Mouse (Mus musculus) cerebellum, adult 9-10 months (tissue): ENCODE measurements at regions not wholly inside any gene's neighbourhood (a gene's known extent, or its start where the extent isn't known, plus 50 kb on each side); places are given as distances from the start of the nearest gene placed in this dataset.

Experiments used
- DNase-seq: peaks from one replicate; pipeline ENCODE4 v3.0.0; 2022

GRCm38 (mm10) chr2:50625233-50625749 lies 328.7 kb upstream of the Mmadhc start:
- no peak for DNase-seq

- DNase-seq = peak; percentile 48
Observed at GRCm38 (mm10) chr2:50609086-50609485, 312.5 kb upstream of the Mmadhc start.

- no peak for DNase-seq
Observed at GRCm38 (mm10) chr2:50589195-50589594, 292.6 kb upstream of the Mmadhc start.

- no peak for DNase-seq
Observed at GRCm38 (mm10) chr2:50588652-50589051, 292.1 kb upstream of the Mmadhc start.

DNA sequence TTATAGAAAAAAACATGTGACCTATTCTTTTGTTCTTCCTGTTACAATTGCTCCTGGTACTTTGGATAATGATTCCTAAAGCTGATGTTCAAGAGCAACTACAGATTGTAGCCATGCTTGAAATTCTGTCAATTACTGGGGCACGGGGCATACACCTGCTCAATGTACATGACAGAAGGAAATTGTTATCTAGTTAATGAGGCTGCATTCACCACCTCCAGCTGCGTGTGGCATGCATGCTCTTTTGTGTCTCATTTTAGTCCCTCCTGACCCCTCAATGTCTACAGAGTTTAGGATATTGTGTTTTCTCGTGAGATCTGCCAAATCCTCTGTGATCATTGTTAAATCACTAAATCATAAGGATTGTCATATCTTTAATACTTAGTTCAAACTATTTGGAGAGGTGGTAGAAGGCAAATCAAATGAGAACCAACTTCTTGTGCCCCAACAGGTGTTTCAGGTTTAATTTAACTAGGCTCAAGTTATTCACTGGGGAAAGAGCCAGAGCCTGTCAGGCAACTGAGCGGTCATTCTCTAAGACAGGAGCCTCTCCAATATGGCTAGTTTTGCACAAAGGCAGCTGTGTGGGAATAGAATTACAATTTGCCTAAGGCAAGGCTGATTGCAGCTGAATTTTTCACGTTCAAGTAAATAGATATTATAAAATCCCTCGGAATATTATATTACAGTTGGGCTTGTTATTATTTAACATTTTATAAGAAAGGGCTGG lies 289.9 kb upstream of the Mmadhc start:
- DNase-seq = no peak

GRCm38 (mm10) chr2:50579620-50580019 lies 283.0 kb upstream of the Mmadhc start:
- DNase-seq = no peak

GRCm38 (mm10) chr2:50578278-50579043 lies 281.9 kb upstream of the Mmadhc start:
- no peak for DNase-seq

DNA sequence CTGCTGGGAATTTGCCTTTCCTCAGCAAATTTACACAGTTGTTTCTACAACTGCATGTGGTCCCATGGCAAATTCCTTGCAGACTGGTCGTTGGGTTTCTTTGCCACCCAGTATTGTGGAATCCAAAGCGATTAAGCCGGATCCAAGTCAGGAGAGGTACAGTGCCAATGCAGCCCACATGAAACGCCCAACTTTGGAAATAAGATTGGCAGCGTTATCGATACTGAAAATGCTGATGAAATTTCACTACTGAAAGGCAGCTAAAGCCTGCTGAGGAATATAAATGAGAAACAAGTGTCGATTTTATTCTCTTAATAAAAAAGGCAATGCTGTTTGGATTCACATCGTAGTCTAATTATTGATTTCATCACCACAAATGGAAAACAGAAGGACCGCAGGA lies 281.1 kb upstream of the Mmadhc start:
- no peak for DNase-seq

GRCm38 (mm10) chr2:50573455-50573854 lies 276.9 kb upstream of the Mmadhc start:
- no peak for DNase-seq

GRCm38 (mm10) chr2:50571021-50571420 lies 274.4 kb upstream of the Mmadhc start:
- no peak for DNase-seq

DNA sequence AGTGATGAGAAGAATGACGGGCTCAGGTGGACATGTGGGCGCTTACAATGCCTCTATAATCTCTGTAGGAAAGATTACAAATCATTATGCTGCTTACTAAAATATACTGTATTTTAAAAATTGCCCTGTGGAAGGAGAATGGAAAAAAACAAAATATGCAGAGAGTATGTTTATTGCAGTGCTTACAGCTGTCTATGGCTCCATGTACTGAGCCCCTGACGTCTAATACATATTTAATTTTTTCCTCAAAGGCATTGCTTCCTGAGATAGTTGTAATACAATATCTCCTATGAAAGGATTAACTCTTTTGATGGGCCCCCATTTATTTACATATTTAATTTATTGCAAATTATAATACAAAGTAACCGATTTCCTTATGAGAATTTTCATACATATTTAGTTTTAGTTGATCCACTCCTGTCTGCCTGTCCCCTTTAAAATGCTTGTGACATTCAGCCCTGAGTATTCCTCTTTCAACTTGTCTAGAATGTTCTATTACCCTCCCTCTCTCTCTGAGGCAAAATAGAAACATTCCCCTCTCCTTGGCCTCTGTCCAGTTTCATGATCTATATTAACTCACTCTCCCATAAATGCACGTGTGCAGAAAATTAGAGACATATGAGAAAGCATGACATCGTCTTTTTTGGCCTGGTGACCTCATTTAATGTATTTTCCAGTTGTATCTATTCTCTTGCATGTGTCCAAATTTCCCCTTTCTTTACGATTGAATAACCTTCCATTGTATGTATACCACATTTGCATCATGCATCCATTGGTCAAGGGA lies 273.1 kb upstream of the Mmadhc start:
- DNase-seq = no peak

GRCm38 (mm10) chr2:50568777-50569501 lies 272.3 kb upstream of the Mmadhc start:
- DNase-seq = no peak

DNA sequence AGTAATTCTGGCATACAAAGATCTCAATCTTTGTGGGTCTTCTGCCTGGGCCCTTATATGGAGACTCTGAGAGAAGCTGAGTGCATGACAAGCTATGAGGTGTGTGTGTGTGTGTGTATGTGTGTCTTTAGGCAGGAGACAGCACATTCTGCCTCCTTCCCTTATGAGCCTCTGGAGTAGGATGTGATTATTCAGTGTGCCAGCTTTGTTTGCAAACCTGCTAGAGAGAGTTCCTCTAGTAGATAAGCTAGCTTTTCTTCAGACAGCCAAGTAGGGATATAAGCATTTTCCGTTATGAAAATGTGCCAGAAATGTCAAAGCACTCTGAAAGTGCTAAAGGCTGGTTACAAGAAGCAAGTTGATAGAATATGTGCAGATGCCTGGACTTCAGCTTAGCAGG lies 270.9 kb upstream of the Mmadhc start:
- no peak for DNase-seq

DNA sequence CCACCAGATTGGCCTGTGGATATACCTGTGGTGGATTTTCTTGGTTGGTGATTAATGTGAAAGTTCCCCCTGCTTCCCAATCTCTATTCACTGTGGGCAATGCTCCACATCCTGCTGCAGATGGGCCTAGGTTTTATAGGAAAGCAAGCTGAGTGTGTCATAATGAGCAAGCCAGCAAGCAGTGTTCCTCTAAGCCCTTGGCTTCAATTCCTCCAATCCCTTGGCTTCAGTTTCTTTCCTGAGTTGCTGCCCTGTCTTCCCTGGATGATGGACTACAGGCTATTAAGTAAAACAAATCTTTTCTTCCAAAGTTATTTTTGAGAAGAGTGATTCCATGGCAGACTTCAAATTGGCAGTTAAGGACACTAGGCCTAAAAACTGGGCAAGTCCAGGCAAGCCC lies 257.4 kb upstream of the Mmadhc start:
- no peak for DNase-seq

DNA sequence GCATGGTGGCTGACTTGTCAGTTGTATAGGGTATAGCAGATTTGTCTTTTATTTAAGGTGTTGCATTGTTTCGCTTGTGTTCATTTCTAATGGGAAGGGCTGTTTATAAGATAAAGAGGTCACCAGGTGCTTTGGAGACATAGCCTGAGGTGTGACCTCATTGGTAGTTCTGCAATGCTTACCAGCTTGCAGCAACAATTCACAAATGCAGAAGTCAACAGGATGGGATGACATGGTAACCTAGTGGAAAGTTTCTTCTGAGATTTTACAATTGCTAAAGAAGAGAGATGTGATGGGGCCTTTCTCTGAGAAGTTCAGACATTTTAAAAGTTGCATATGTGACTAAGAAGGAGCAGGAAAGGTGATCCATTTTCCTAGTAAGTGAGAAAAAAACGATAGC lies 255.8 kb upstream of the Mmadhc start:
- no peak for DNase-seq

- no peak for DNase-seq
Observed at GRCm38 (mm10) chr2:50549871-50550270, 253.3 kb upstream of the Mmadhc start.

DNA sequence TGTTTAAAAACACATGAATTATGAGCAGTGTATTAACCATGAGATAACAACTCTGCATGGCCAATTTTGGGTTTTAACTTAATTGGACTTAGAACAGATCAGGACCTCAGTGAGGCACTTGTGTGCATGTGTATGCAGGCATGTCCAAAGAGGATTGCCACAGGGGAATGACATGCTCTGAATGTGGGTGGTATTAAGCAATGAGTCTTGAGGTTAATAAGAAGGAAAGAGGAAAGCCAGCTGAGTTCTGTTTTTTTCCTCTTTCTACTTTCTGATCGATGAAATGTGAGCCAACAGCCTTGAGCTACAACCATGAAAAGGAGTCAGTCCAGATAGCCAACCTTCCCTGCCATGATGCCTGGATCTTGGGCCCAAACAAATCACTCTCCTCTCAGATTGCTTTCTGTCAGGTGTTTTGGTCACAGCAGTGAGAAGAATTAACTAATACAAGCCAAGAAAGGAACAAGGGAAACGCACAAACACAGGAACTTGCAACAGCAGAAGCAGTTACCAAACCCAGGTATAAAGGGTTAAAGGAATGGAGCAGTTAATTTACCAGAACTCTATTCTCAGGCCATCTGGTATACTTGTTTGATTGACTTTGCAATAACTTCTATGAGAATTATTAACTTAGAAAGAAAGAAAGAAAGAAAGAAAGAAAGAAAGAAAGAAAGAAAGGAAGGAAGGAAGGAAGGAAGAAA lies 243.3 kb upstream of the Mmadhc start:
- no peak for DNase-seq

- DNase-seq = no peak
Observed at GRCm38 (mm10) chr2:50538068-50538467, 241.5 kb upstream of the Mmadhc start.

GRCm38 (mm10) chr2:50535085-50535878 lies 238.7 kb upstream of the Mmadhc start:
- no peak for DNase-seq

- DNase-seq = no peak
Observed at GRCm38 (mm10) chr2:50533702-50534101, 237.1 kb upstream of the Mmadhc start.

DNA sequence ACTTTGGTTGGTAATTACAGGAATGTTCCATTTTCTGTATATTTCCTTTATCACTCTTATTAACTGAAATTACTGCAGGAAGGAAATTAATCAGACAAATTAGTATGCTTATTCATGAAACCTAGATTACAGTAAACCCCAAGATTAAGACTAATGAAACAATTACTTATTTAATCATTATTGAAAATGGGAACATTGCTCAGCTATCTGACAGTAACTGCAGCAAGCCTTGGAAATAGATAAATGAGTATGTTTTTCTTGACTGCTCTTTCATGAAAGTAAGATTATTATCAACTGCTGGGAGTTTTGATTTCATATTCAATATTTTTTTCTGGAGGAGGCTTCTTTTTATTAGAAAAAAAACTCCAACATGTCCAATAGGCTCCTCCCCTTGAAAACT lies 230.8 kb upstream of the Mmadhc start:
- DNase-seq = no peak
